8 mouse cellular contexts compared by ENCODE assay signal in genomic region chr3:129535444-129535843, GRCm38 (mm10). TPM values are rescaled to one million over a fixed set of nuclear protein-coding genes. Genes with fewer than 3 reads are reported as not detected.
DNase-seq lines count a peak whose midpoint lies in the region; ATAC-seq and TF ChIP-seq lines count a peak whose summit lies in the region.

No protein-coding gene starts in this region.

- H3K4me2 ChIP-seq in embryonic facial prominence, embryonic 13.5 days = peak overlapping the region; percentile 78
- H3K4me2 ChIP-seq in neural tube, embryonic 12.5 days (replicated peaks) = peak overlapping the region; percentile 71

- no peak for ATAC-seq in embryonic facial prominence, embryonic 13.5 days (ENCODE audit: insufficient number of reproducible peaks, insufficient read depth, low FRiP score, low TSS enrichment, low read depth)
- no peak for ATAC-seq in neural tube, embryonic 12.5 days (ENCODE audit: low FRiP score, low read depth)

- H3K27ac ChIP-seq in layer of hippocampus, adult 2 months = peak overlapping the region; percentile 97
- peak overlapping the region; percentile 97 for H3K27ac ChIP-seq in embryonic facial prominence, embryonic 13.5 days
- H3K27ac ChIP-seq in limb, embryonic 10.5 days = peak overlapping the region; percentile 90
- H3K27ac ChIP-seq in neural tube, embryonic 12.5 days = peak overlapping the region; percentile 91

- 15% methylated on average over 6 of the region's 6 CpGs for WGBS in embryonic facial prominence, embryonic 13.5 days
- WGBS in limb, embryonic 10.5 days = 23% methylated on average over 6 of the region's 6 CpGs
- 16% methylated on average over 6 of the region's 6 CpGs for WGBS in neural tube, embryonic 12.5 days

- H3K36me3 ChIP-seq in embryonic facial prominence, embryonic 13.5 days = no peaks in the 10 kb centered on the region
- peaks cover 28% of the 10 kb centered on the region for H3K36me3 ChIP-seq in limb, embryonic 10.5 days
- H3K36me3 ChIP-seq in neural tube, embryonic 12.5 days = no peaks in the 10 kb centered on the region

- DNase-seq in layer of hippocampus, adult 2 months (ENCODE audit: low spot score in 2 of 2) = no peak
- DNase-seq in layer of hippocampus, postnatal 25 days (ENCODE audit: extremely low spot score in 1 of 2, low spot score in 1 of 2) = no peak
- peak; percentile 41 for DNase-seq in limb, embryonic 10.5 days (ENCODE audit: low spot score)
- no peak for DNase-seq in cerebellum, adult 9-11 months
- DNase-seq in kidney, adult 18-20 months = no peak
- no peak for DNase-seq in embryo, embryonic 11 days

- no peaks in the 10 kb centered on the region for H3K9me3 ChIP-seq in embryonic facial prominence, embryonic 13.5 days
- no peaks in the 10 kb centered on the region for H3K9me3 ChIP-seq in limb, embryonic 10.5 days (replicated peaks)
- no peaks in the 10 kb centered on the region for H3K9me3 ChIP-seq in neural tube, embryonic 12.5 days

- H3K27me3 ChIP-seq in embryonic facial prominence, embryonic 13.5 days = no peaks in the 10 kb centered on the region
- H3K27me3 ChIP-seq in limb, embryonic 10.5 days (ENCODE audit: low read depth, poor library complexity, severe bottlenecking) = no peaks in the 10 kb centered on the region
- no peaks in the 10 kb centered on the region for H3K27me3 ChIP-seq in neural tube, embryonic 12.5 days (replicated peaks)

- H3K4me3 ChIP-seq in layer of hippocampus, adult 2 months = peak overlapping the region; percentile 59
- H3K4me3 ChIP-seq in embryonic facial prominence, embryonic 13.5 days = peak overlapping the region; percentile 86
- H3K4me3 ChIP-seq in limb, embryonic 10.5 days = peak overlapping the region; percentile 73
- H3K4me3 ChIP-seq in neural tube, embryonic 12.5 days = peak overlapping the region; percentile 33

- no peak for TF ChIP-seq CTCF in layer of hippocampus, adult 2 months (conservative IDR thresholded peaks at IDR 0.05)

- H3K9ac ChIP-seq in embryonic facial prominence, embryonic 13.5 days = peak overlapping the region; percentile 73; the same call in 1 of the 2 replicates
- H3K9ac ChIP-seq in neural tube, embryonic 12.5 days = peak overlapping the region; percentile 61

- H3K4me1 ChIP-seq in embryonic facial prominence, embryonic 13.5 days = peaks cover 44% of the 10 kb centered on the region
- peaks cover 38% of the 10 kb centered on the region for H3K4me1 ChIP-seq in limb, embryonic 10.5 days
- peaks cover 34% of the 10 kb centered on the region for H3K4me1 ChIP-seq in neural tube, embryonic 12.5 days

RNA-seq across cellular contexts. Expression of gene Elovl6, which starts 3.3 kb away (rescaled TPM):
- total RNA-seq in layer of hippocampus, adult 2 months (2021) = 10 to 100 TPM; 28.3 to 30.4 TPM
- 10 to 100 TPM; 37.8 to 40.8 TPM for total RNA-seq in layer of hippocampus, postnatal 25 days (2021)
- polyA plus RNA-seq in embryonic facial prominence, embryonic 13.5 days (2015; fragmentation: Nextera tagmentation; extraction: Ambion mirVana) = 39.9 and 44.0 TPM in 2 replicates
- polyA plus RNA-seq in limb, embryonic 10.5 days (2016; fragmentation: Nextera tagmentation; extraction: Ambion mirVana) = 54.6 and 59.0 TPM in 2 replicates
- polyA plus RNA-seq in neural tube, embryonic 12.5 days (2016; fragmentation: Nextera tagmentation; extraction: Ambion mirVana) = 31.4 and 33.4 TPM in 2 replicates

Comparison
In these comparisons a context has a peak if more than half of its experiments do, and no peak if none do; other contexts are left out.
1. H3K4me3 ChIP-seq: peak in every context shown above with its lines; median percentile 86 in embryonic facial prominence, embryonic 13.5 days; 73 in limb, embryonic 10.5 days; 59 in layer of hippocampus, adult 2 months; 33 in neural tube, embryonic 12.5 days.